Mouse (Mus musculus) forebrain, embryonic 14.5 days (tissue): Measurements from ENCODE around the gene Gm13040. TPM values are rescaled to one million over a fixed set of nuclear protein-coding genes. Genes with fewer than 3 reads are reported as not detected.
"Not testable (repeated sequence)": the region's sequence is repeated elsewhere in the genome, so short reads cannot be mapped to it uniquely, and the experiment has no call there.

ENCODE experiments used
- ATAC-seq: fragments of 200-750 bp; cut with Nextera tagmentation; 2 replicates; pipeline ENCODE4 v1.8.0; 2017; ENCODE audit warnings: mild to moderate bottlenecking, moderate library complexity
- DNase-seq: peaks from one replicate; pipeline ENCODE4 v3.0.0-alpha.2; 2015; ENCODE audit warnings: low spot score
- H3K27ac ChIP-seq: fragments of 300-500 bp; sonication (generic); 2 replicates; pipeline ENCODE4 v1.5.1; 2014; ENCODE audit warnings: low read depth, mild to moderate bottlenecking, control low read depth, low read length, moderate library complexity
- H3K27me3 ChIP-seq: fragments of 300-500 bp; sonication (generic); replicated peaks from 2 replicates; pipeline ENCODE4 v1.6.1; 2014; ENCODE audit warnings: low read length, control low read depth, mixed read lengths; ENCODE audit not compliant: control insufficient read depth, insufficient read depth
- H3K36me3 ChIP-seq: fragments of 300-500 bp; sonication (generic); 2 replicates; pipeline ENCODE4 v1.6.1; 2014; ENCODE audit warnings: low read length, control low read depth; ENCODE audit not compliant: control insufficient read depth, insufficient read depth
- H3K4me1 ChIP-seq: fragments of 300-500 bp; sonication (generic); 2 replicates; pipeline ENCODE4 v1.6.1; 2014; ENCODE audit warnings: antibody characterized with exemption, low read length, control low read depth; ENCODE audit not compliant: control insufficient read depth, insufficient read depth
- H3K4me2 ChIP-seq: fragments of 300-500 bp; sonication (generic); 2 replicates; pipeline ENCODE4 v1.6.1; 2014; ENCODE audit warnings: mild to moderate bottlenecking, control low read depth, low read length
- H3K4me3 ChIP-seq: fragments of 300-500 bp; sonication (generic); 2 replicates; pipeline ENCODE4 v1.5.1; 2014; ENCODE audit warnings: low read depth, low read length, control low read depth
- H3K9ac ChIP-seq: fragments of 300-500 bp; sonication (generic); 2 replicates; pipeline ENCODE4 v1.6.1; 2014; ENCODE audit warnings: mild to moderate bottlenecking, low read length, control low read depth, moderate library complexity
- H3K9me3 ChIP-seq: fragments of 300-500 bp; sonication (generic); replicated peaks from 2 replicates; pipeline ENCODE4 v1.6.1; 2016; ENCODE audit warnings: low read length, control low read depth, mixed read lengths; ENCODE audit not compliant: control insufficient read depth
- WGBS: fragments of 180-500 bp; shearing (Covaris S2); extraction: QIAGEN DNeasy Blood & Tissue Kit; methylation state at CpG from one replicate; pipeline ENCODE4 v1.1.7; 2014; 5-methylcytosine and 5-hydroxymethylcytosine counted together
- polyA plus RNA-seq: library from polyadenylated mRNA; unstranded; fragments of >200 nt; fragmentation: Nextera tagmentation; extraction: Ambion mirVana; gene quantifications from 2 replicates; pipeline ENCODE4 v1.2.1, GENCODE M21; 2014

The Gm13040 gene
- polyA plus RNA-seq: not detected in 2 replicates

- H3K9me3 ChIP-seq, H3K27me3 ChIP-seq, H3K9ac ChIP-seq, H3K36me3 ChIP-seq, DNase-seq, H3K4me1 ChIP-seq, ATAC-seq, H3K4me2 ChIP-seq, H3K27ac ChIP-seq, H3K4me3 ChIP-seq: not testable (repeated sequence)
- WGBS: no CpG with 5 or more reads among the region's 3 CpGs
Measured at GRCm38 (mm10) chr4:143535654-143536053, at the start of gene Gm13040. TSS of gene Gm13040 (plus strand) at chr4:143535954.

- Histone ChIP-seq H3K27ac (no peak within 1 kb of the TSS), H3K9ac (no peak within 1 kb of the TSS)
Measured at GRCm38 (mm10) chr4:143511043-143511442, 24.7 kb upstream of the Gm13040 start, which contains the start of gene Gm13043. TSS of gene Gm13043 (plus strand) at chr4:143511343.

GRCm38 (mm10) chr4:143551400-143551799 is 15.6 kb downstream of the Gm13040 start, which contains the start of the genes BC080695 and Gm13057:
TSS of gene BC080695 (plus strand) at chr4:143551700.
TSS of gene Gm13057 (plus strand) at chr4:143551709.
- H3K4me2 ChIP-seq, H3K9me3 ChIP-seq, H3K27me3 ChIP-seq, DNase-seq, H3K27ac ChIP-seq, H3K4me1 ChIP-seq, H3K36me3 ChIP-seq, H3K9ac ChIP-seq, H3K4me3 ChIP-seq, ATAC-seq: not testable (repeated sequence)
- no CpG with 5 or more reads among the region's 3 CpGs for WGBS

More at GRCm38 (mm10) chr4:143511043-143511442, 24.7 kb upstream of the Gm13040 start, which contains the start of gene Gm13043:
- Histone ChIP-seq H3K9me3 (no peaks in the 10 kb centered on the region), H3K36me3 (no peaks in the 10 kb centered on the region), H3K4me1 (no peaks in the 10 kb centered on the region), H3K4me2 (no peak within 1 kb of the TSS), H3K4me3 (no peak within 1 kb of the TSS), H3K27me3 (no peaks in the 10 kb centered on the region)
- DNase-seq (no peak), ATAC-seq (no peak)
- WGBS: 87% methylated on average over 3 of the region's 3 CpGs

Other genes starting within 250 kb of the Gm13040 start
- 65.5 and 70.1 TPM in 2 replicates for gene Pdpn, start 236.4 kb upstream of the Gm13040 start, polyA plus RNA-seq
- gene Lrrc38, start 186.2 kb upstream of the Gm13040 start, polyA plus RNA-seq: 0.09 TPM in 1 of 2 replicates, not detected in the other
- not detected in 2 replicates for gene Pramel1, start 141.5 kb upstream of the Gm13040 start, polyA plus RNA-seq
- gene Pramef8, start 123.5 kb upstream of the Gm13040 start, polyA plus RNA-seq: 15.6 and 16.3 TPM in 2 replicates
- gene Oog4, start 85.6 kb upstream of the Gm13040 start, polyA plus RNA-seq: not detected in 2 replicates
- not detected in 2 replicates for gene Gm13043, start 24.6 kb upstream of the Gm13040 start, polyA plus RNA-seq
- gene BC080695, start 15.7 kb downstream of the Gm13040 start, polyA plus RNA-seq: not detected in 2 replicates
- not detected in 2 replicates for gene Gm13057, start 15.8 kb downstream of the Gm13040 start, polyA plus RNA-seq
- gene Gm13083, start 79.0 kb downstream of the Gm13040 start, polyA plus RNA-seq: not detected in 2 replicates
- gene Gm13088, start 121.3 kb downstream of the Gm13040 start, polyA plus RNA-seq: not detected in 2 replicates
- not detected in 2 replicates for gene Gm13089, start 166.8 kb downstream of the Gm13040 start, polyA plus RNA-seq
- not detected in 2 replicates for gene Gm13078, start 183.5 kb downstream of the Gm13040 start, polyA plus RNA-seq